Mouse (Mus musculus) liver, postnatal 0 days (tissue): ENCODE data around the gene Gm20388. TPM values are rescaled to one million over a fixed set of nuclear protein-coding genes. Genes with fewer than 3 reads are reported as not detected.

Source experiments
- ATAC-seq: fragments of 200-750 bp; cut with Nextera tagmentation; 2 replicates; pipeline ENCODE4 v1.8.0; 2017; ENCODE audit warnings: mild to moderate bottlenecking, moderate library complexity
- DNase-seq: peaks from one replicate; pipeline ENCODE4 v3.0.0-alpha.2; 2016
- H3K27ac ChIP-seq: fragments of 300-500 bp; sonication (generic); 2 replicates; pipeline ENCODE4 v1.5.1; 2014; ENCODE audit warnings: antibody characterized with exemption, moderate library complexity, mild to moderate bottlenecking, low read depth
- H3K27me3 ChIP-seq: fragments of 300-500 bp; sonication (generic); 2 replicates; pipeline ENCODE4 v1.6.1; 2014; ENCODE audit warnings: low read length, control low read depth, mixed read lengths; ENCODE audit not compliant: insufficient read depth
- H3K36me3 ChIP-seq: fragments of 300-500 bp; sonication (generic); replicated peaks from 2 replicates; pipeline ENCODE4 v1.6.1; 2014; ENCODE audit warnings: mild to moderate bottlenecking, control low read depth, low read length, moderate library complexity, mixed read lengths; ENCODE audit not compliant: insufficient read depth
- H3K4me1 ChIP-seq: fragments of 300-500 bp; sonication (generic); 2 replicates; pipeline ENCODE4 v1.6.1; 2014; ENCODE audit warnings: antibody characterized with exemption, mild to moderate bottlenecking, control low read depth; ENCODE audit not compliant: insufficient read depth
- H3K4me2 ChIP-seq: fragments of 300-500 bp; sonication (generic); 2 replicates; pipeline ENCODE4 v1.6.1; 2014; ENCODE audit warnings: low read depth, mild to moderate bottlenecking, low read length, moderate library complexity, mixed read lengths
- H3K4me3 ChIP-seq: fragments of 300-500 bp; sonication (generic); 2 replicates; pipeline ENCODE4 v1.5.1; 2014; ENCODE audit warnings: low read depth, low read length
- H3K9ac ChIP-seq: fragments of 300-500 bp; sonication (generic); replicated peaks from 2 replicates; pipeline ENCODE4 v1.6.1; 2014; ENCODE audit warnings: mild to moderate bottlenecking, moderate library complexity
- H3K9me3 ChIP-seq: fragments of 300-500 bp; sonication (generic); 2 replicates; pipeline ENCODE4 v1.6.1; 2016; ENCODE audit warnings: mild to moderate bottlenecking, control low read depth, low read length, mixed read lengths
- CTCF ChIP-seq: sonication (generic); IDR thresholded peaks from 2 replicates; pipeline ENCODE4 v1.5.1; 2016; ENCODE audit warnings: antibody characterized with exemption, low read depth
- EP300 ChIP-seq: IDR thresholded peaks from 2 replicates; pipeline ENCODE4 v1.6.1; 2016; ENCODE audit warnings: antibody characterized with exemption, low read depth, mild to moderate bottlenecking
- WGBS: fragments of 180-500 bp; shearing (Covaris S2); extraction: QIAGEN DNeasy Blood & Tissue Kit; methylation state at CpG from one replicate; pipeline ENCODE4 v1.1.7; 2014; ENCODE audit not compliant: insufficient replicate concordance; 5-methylcytosine and 5-hydroxymethylcytosine counted together
- polyA plus RNA-seq: library from polyadenylated mRNA; unstranded; fragments of >200 nt; fragmentation: Nextera tagmentation; extraction: Ambion mirVana; gene quantifications from 2 replicates; pipeline ENCODE4 v1.2.1, GENCODE M21; 2015

Gene Gm20388
- polyA plus RNA-seq, 1 experiment from 2014 or later, result not detected

DNA sequence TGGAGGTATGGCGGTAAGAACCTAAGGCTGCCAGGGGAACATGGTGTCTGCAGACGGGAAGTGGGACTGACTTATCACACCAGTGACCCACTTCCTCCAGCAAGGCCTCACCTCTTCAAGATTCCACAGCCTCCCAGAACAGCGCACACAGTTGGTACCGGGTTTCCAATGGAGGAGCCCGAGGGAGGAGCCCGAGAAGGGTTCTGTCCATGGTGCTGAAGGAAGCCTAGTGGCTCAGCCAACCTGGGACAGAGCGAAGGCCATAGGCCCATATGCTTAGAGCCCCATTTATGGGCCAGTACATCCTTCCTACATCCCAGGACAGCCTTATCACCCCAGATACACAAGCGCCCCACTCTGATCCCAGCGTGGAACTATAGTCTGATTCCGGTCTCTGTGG is 1850.8 kb downstream of the Gm20388 start:
- DNase-seq, result peak; percentile 56
- WGBS, result 29% methylated on average over 10 of the region's 10 CpGs

DNA sequence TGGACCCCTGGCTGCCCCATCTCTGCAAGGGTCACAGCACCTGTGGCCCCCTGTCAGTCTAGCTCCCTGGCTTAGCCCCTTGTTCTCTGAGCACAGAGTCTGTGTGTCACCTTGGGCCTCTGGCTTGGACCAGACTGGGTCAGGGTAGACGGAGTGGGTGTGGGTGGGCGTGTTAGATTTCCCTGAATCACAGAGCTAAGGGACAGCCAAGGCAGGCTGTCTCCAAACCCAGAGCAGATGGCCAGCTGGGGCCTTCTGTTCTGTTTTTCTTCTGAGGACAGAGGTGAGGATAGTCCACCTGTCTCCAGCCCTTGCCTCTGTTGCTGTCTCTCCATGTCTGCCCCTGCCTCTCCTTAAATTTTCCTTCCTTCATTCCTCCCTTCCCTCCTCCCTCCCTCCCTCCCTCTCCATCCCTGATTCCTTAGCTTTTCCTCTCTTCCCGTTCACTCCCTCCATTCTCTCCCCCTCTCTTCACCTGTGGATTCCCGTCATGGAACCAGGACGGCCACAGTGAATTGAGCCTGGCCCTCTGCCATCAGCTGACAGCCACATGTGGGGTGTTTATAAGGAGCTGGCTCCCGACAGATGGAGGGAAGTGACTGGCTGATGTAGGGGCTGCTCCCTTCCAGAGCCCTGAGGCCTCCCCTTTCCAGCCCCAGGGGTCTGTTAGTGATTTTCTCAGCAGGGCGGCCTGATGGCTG is 1852.5 kb downstream of the Gm20388 start:
- WGBS, result 57% methylated on average over 7 of the region's 7 CpGs
- Histone ChIP-seq H3K9me3 (no peaks in the 10 kb centered on the region), H3K4me1 (no peaks in the 10 kb centered on the region), H3K27ac (no peak overlapping the region), H3K4me3 (no peak overlapping the region), H3K9ac (no peak overlapping the region), H3K36me3 (no peaks in the 10 kb centered on the region), H3K4me2 (no peak overlapping the region), H3K27me3 (no peaks in the 10 kb centered on the region)
- no peak for DNase-seq
- no peak for ATAC-seq
- TF ChIP-seq CTCF (no peak), EP300 (no peak)

More for the DNA sequence above, 1850.8 kb downstream of the Gm20388 start:
- Histone ChIP-seq H3K4me2 (no peak overlapping the region), H3K36me3 (no peaks in the 10 kb centered on the region), H3K4me1 (no peaks in the 10 kb centered on the region), H3K27ac (no peak overlapping the region), H3K27me3 (no peaks in the 10 kb centered on the region), H3K9me3 (no peaks in the 10 kb centered on the region), H3K4me3 (no peak overlapping the region), H3K9ac (no peak overlapping the region)
- TF ChIP-seq EP300, result no peak
- TF ChIP-seq CTCF, result no peak
- no peak for ATAC-seq

DNA sequence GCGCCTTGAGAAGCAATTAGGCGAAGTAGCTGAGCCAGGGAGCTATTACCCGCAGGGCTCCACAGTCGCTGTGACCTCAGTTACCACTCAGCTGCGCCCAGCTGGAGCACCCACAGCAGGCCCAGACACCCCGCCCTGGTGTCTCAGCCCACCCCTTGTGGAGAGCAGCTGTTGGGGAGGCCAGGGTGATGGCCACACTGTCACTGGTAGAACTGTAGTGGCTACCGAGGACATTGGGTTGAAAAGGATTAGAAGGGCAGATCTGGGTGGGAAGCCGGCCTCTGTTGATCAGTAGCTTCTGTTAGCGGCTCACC is 1853.0 kb downstream of the Gm20388 start:
- Histone ChIP-seq H3K27ac (no peak overlapping the region), H3K4me1 (no peaks in the 10 kb centered on the region), H3K4me2 (no peak overlapping the region), H3K27me3 (no peaks in the 10 kb centered on the region), H3K9ac (no peak overlapping the region), H3K4me3 (no peak overlapping the region), H3K9me3 (no peaks in the 10 kb centered on the region), H3K36me3 (no peaks in the 10 kb centered on the region)
- DNase-seq (no peak), ATAC-seq (no peak)
- no peak for TF ChIP-seq EP300
- no peak for TF ChIP-seq CTCF
- WGBS, result 70% methylated on average over 9 of the region's 9 CpGs

DNA sequence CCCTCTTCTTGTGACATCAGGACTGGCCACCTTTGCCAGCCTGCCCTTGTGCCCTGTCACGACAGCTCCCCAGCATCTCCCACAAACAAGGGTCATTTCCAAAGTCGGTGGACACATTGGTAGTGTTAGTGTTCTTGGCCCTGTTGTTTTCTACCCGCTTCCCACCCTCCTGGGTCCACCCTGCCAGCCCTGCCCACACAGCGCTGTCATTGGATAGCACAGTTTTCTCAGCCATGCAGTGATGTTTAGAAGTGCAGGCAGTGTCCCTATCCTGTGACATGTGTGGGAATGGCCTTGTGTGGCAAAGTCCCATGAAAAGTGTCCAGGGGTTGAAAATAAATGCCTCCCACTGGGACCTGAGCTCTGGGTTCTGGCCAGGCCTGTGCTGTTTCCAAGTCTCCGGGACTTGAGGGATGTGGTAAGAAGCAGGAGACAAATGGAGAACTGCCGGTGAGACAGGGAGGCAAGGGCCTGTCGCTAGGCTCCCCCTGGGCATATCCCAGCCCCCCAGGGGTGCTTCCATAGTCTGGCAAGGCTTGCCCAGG is 1855.0 kb downstream of the Gm20388 start:
- 64% methylated on average over 7 of the region's 7 CpGs for WGBS

DNA sequence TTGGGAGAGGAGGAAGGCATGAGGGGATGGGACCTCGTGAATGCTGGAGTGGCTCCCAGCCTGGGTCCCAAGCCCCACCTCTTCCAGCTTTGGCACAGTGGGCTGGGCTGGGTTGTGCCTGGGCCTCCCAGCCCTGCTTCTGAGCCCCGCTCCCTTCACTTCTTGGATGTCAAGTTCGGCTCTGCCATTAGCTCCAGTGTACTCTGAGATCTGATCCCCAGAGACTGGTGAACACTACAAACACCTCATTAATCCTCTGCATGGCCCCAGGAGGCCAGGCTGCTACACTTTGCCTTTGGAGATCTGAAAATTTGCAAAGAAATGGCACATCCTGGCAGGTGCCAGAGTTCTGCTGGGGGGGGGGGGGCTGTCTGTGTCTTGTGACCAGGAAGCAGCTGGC is 1858.5 kb downstream of the Gm20388 start:
- DNase-seq (no peak), ATAC-seq (no peak)
- no peak overlapping the region for H3K4me3 ChIP-seq
- no peaks in the 10 kb centered on the region for H3K9me3 ChIP-seq
- H3K9ac ChIP-seq, result no peak overlapping the region
- H3K27me3 ChIP-seq, result no peaks in the 10 kb centered on the region
- no peak overlapping the region for H3K27ac ChIP-seq
- no peaks in the 10 kb centered on the region for H3K36me3 ChIP-seq
- H3K4me1 ChIP-seq, result no peaks in the 10 kb centered on the region
- TF ChIP-seq CTCF (no peak), EP300 (no peak)
- WGBS, result 47% methylated on average over 3 of the region's 3 CpGs
- H3K4me2 ChIP-seq, result no peak overlapping the region

More for the DNA sequence above, 1855.0 kb downstream of the Gm20388 start:
- DNase-seq (no peak), ATAC-seq (no peak)
- Histone ChIP-seq H3K9ac (no peak overlapping the region), H3K27me3 (no peaks in the 10 kb centered on the region), H3K36me3 (no peaks in the 10 kb centered on the region), H3K4me3 (no peak overlapping the region), H3K27ac (no peak overlapping the region), H3K9me3 (no peaks in the 10 kb centered on the region), H3K4me1 (no peaks in the 10 kb centered on the region), H3K4me2 (no peak overlapping the region)
- TF ChIP-seq CTCF, result no peak
- TF ChIP-seq EP300, result no peak

DNA sequence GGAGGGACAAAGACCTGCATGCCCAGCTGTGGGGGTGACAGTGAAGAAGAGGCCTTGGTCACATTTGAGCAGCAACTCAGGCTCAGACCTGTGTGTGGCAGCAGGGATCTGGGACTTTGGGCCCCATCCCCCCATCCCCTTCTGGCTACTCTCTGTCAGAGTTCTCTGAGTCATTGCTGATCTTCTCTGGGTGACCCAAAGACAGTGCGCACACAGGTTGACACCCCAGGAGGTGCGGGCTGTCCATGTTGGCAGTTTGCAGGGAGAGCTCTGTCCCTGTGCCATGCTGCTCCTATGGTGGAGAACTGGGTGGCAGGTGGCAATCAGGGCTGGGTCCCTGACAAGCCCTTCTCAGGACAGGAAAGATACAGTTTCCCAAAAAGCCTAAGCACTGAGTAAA is 1859.0 kb downstream of the Gm20388 start:
- no peak overlapping the region for H3K27ac ChIP-seq
- H3K4me3 ChIP-seq, result no peak overlapping the region
- no peak for ATAC-seq
- TF ChIP-seq EP300 (no peak), CTCF (no peak)
- H3K36me3 ChIP-seq, result no peaks in the 10 kb centered on the region
- no peak overlapping the region for H3K4me2 ChIP-seq
- no peaks in the 10 kb centered on the region for H3K4me1 ChIP-seq
- no peak for DNase-seq
- H3K9ac ChIP-seq, result no peak overlapping the region
- H3K9me3 ChIP-seq, result no peaks in the 10 kb centered on the region
- WGBS, result 88% methylated on average over 2 of the region's 2 CpGs
- H3K27me3 ChIP-seq, result no peaks in the 10 kb centered on the region
